Mouse (Mus musculus) forebrain, embryonic 11.5 days (tissue): ENCODE data around the gene Dnmt1. TPM values are rescaled to one million over a fixed set of nuclear protein-coding genes. Genes with fewer than 3 reads are reported as not detected.

Experiments
- ATAC-seq: fragments of 200-750 bp; cut with Nextera tagmentation; replicated peaks from 2 replicates; pipeline ENCODE4 v1.8.0; 2017; ENCODE audit warnings: moderate TSS enrichment; ENCODE audit not compliant: low FRiP score
- DNase-seq: peaks from one replicate; pipeline ENCODE4 v3.0.0-alpha.2; 2017; ENCODE audit warnings: low spot score
- H3K27ac ChIP-seq: fragments of 300-500 bp; sonication (generic); 2 replicates; pipeline ENCODE4 v1.5.1; 2014; ENCODE audit warnings: low read depth, low read length
- H3K27me3 ChIP-seq: fragments of 300-500 bp; sonication (generic); 2 replicates; pipeline ENCODE4 v1.6.1; 2014; ENCODE audit warnings: mild to moderate bottlenecking, low read length, mixed read lengths; ENCODE audit not compliant: control insufficient read depth, insufficient read depth
- H3K36me3 ChIP-seq: fragments of 300-500 bp; sonication (generic); 2 replicates; pipeline ENCODE4 v1.6.1; 2014; ENCODE audit warnings: mild to moderate bottlenecking, low read length, moderate library complexity, mixed read lengths; ENCODE audit not compliant: control insufficient read depth, insufficient read depth
- H3K4me1 ChIP-seq: fragments of 300-500 bp; sonication (generic); replicated peaks from 2 replicates; pipeline ENCODE4 v1.6.1; 2014; ENCODE audit warnings: low read length, mixed read lengths; ENCODE audit not compliant: control insufficient read depth, insufficient read depth
- H3K4me2 ChIP-seq: fragments of 300-500 bp; sonication (generic); 2 replicates; pipeline ENCODE4 v1.6.1; 2014; ENCODE audit warnings: low read depth, mild to moderate bottlenecking, low read length, moderate library complexity, mixed read lengths; ENCODE audit not compliant: severe bottlenecking
- H3K4me3 ChIP-seq: fragments of 300-500 bp; sonication (generic); 2 replicates; pipeline ENCODE4 v1.5.1; 2014; ENCODE audit warnings: low read depth, low read length
- H3K9ac ChIP-seq: fragments of 300-500 bp; sonication (generic); 2 replicates; pipeline ENCODE4 v1.6.1; 2014; ENCODE audit warnings: low read length
- H3K9me3 ChIP-seq: fragments of 300-500 bp; sonication (generic); 2 replicates; pipeline ENCODE4 v1.6.1; 2016; ENCODE audit warnings: low read length, mixed read lengths; ENCODE audit not compliant: control insufficient read depth
- WGBS: fragments of 180-500 bp; shearing (Covaris S2); extraction: QIAGEN DNeasy Blood & Tissue Kit; methylation state at CpG from one replicate; pipeline ENCODE4 v1.1.7; 2014; 5-methylcytosine and 5-hydroxymethylcytosine counted together
- microRNA-seq: library from miRNA; unstranded; fragments of <30 nt; microRNA quantifications from one replicate; pipeline ENCODE4, GENCODE M21; 2016; ENCODE audit not compliant: insufficient number of aligned reads
- polyA plus RNA-seq: library from polyadenylated mRNA; unstranded; fragments of >200 nt; fragmentation: Nextera tagmentation; extraction: Ambion mirVana; gene quantifications from 2 replicates; pipeline ENCODE4 v1.2.1, GENCODE M21; 2014

Dnmt1 gene
- polyA plus RNA-seq, 1 experiment from 2014 or later = 94.8 TPM

DNA sequence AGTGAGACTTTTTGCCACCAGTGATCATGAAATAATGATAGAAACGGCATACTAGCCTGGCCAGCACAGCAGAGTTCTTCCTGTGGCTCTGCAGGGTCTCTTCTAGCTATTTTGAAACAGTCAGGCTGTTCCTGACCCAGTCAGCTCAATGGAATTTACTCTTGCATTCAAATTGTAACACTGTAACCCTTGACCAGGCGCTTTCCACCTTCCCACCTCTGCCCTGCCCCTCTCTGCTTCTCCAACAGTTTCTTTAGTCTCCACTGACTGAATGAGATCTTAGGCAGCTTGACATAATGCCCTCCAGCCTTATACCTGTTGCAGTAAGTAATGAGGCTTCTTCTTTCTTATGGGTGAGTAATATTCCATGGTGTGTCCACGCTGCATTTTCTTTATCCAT lies 92.8 kb downstream of the Dnmt1 start:
- no peaks in the 10 kb centered on the region for H3K36me3 ChIP-seq
- 57% methylated on average over 3 of the region's 3 CpGs for WGBS

DNA sequence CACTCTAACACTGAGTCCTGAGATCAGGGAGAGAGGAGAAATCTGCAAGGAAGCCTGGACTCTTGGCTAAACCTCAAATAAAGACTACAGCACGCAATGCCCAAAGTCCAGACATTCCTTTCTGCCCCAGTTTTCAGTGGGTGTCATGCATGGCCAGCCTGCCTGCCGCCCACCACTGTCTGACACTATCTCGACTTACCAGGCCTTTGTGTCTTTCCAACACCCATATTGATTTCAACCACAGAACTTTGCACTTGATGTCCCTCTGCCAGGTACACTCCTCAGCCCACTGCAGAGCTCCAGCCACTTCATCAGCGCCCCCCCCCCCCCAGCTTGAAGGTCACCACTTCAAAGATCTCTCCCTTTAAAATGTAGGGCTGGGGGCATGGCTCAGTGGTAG lies 97.5 kb downstream of the Dnmt1 start:
- H3K4me1 ChIP-seq = no peaks in the 10 kb centered on the region
- no peak for DNase-seq
- no peak overlapping the region for H3K4me3 ChIP-seq
- no peak overlapping the region for H3K9ac ChIP-seq
- H3K36me3 ChIP-seq = no peaks in the 10 kb centered on the region
- H3K4me2 ChIP-seq = no peak overlapping the region
- ATAC-seq = no peak
- peaks cover 3% of the 10 kb centered on the region; the same call in 1 of the 2 replicates for H3K27me3 ChIP-seq
- 54% methylated on average over 4 of the region's 4 CpGs for WGBS
- H3K27ac ChIP-seq = no peak overlapping the region
- no peaks in the 10 kb centered on the region for H3K9me3 ChIP-seq

More for the DNA sequence above, 92.8 kb downstream of the Dnmt1 start:
- H3K9me3 ChIP-seq = no peaks in the 10 kb centered on the region
- H3K4me2 ChIP-seq = no peak overlapping the region
- 0 out of 2 replicates have a peak, but pooled peaks cover 2% of the 10 kb centered on the region for H3K4me1 ChIP-seq
- H3K27me3 ChIP-seq = peaks cover 28% of the 10 kb centered on the region
- H3K9ac ChIP-seq = no peak overlapping the region
- DNase-seq = no peak
- H3K4me3 ChIP-seq = no peak overlapping the region
- no peak overlapping the region for H3K27ac ChIP-seq
- ATAC-seq = no peak

DNA sequence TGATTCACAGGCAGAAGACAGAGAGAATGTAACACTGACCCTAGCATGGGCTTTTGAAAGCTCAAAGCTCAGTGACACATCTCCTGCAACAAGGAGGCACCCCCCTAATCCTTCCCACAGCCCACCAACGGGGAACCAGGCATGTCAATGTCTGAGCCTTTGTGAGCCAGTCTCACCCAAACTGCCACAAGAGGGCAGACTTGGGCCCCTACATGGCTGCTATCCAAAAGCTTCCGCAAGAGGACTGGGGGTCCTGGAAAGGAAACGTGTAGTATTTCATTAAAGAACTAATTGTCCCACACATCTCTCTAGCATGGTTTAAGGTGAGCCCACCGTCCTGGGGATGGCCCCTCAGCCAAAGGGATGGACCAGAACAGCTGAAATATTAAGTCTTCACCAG lies 97.9 kb downstream of the Dnmt1 start:
- DNase-seq (peak; percentile 72), ATAC-seq (no peak)
- no peaks in the 10 kb centered on the region for H3K4me1 ChIP-seq
- peaks cover 1% of the 10 kb centered on the region; the same call in 1 of the 2 replicates for H3K27me3 ChIP-seq
- no peaks in the 10 kb centered on the region for H3K36me3 ChIP-seq
- no peak overlapping the region for H3K4me3 ChIP-seq
- no peak overlapping the region for H3K27ac ChIP-seq
- no peaks in the 10 kb centered on the region for H3K9me3 ChIP-seq
- 19% methylated on average over 4 of the region's 4 CpGs for WGBS
- H3K9ac ChIP-seq = no peak overlapping the region
- no peak overlapping the region for H3K4me2 ChIP-seq

DNA sequence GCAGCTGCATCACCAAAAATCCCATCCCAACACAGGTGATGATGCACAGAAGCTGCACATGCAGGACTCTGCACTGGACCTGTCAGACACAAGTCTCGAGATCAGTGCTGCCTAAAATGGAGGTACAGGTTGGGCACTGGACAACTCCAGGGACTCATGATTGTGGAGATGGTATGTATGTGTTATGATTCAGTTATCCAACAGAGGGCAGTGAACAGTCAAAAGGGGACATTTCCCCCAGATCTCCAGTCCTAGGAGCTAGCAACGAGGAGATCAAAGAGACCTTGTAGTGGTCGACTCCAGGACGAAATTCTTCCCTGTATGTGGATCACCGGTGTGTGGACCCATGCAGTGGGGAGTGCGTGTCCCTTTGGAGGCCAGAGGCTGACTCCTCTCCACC lies 99.8 kb downstream of the Dnmt1 start:
- Histone ChIP-seq H3K4me2 (no peak overlapping the region), H3K9ac (no peak overlapping the region), H3K4me3 (no peak overlapping the region), H3K27ac (no peak overlapping the region), H3K36me3 (no peaks in the 10 kb centered on the region), H3K9me3 (no peaks in the 10 kb centered on the region), H3K27me3 (no peaks in the 10 kb centered on the region), H3K4me1 (no peaks in the 10 kb centered on the region)
- ATAC-seq (no peak), DNase-seq (no peak)
- 53% methylated on average over 6 of the region's 6 CpGs for WGBS

Small RNAs within 50 kb of the gene (microRNA-seq; reads per million reads assigned to microRNA genes)
- 2.5 reads per million for gene Mir7081

Other genes starting within 250 kb of the Dnmt1 start
- gene Olfm2, start 213.5 kb downstream of the Dnmt1 start, polyA plus RNA-seq = 15.4 and 19.8 TPM in 2 replicates
- gene Col5a3, start 144.8 kb downstream of the Dnmt1 start, polyA plus RNA-seq = 0.52 and 0.59 TPM in 2 replicates
- not detected in 2 replicates for gene Rdh8, start 141.4 kb downstream of the Dnmt1 start, polyA plus RNA-seq
- gene A230050P20Rik, start 91.2 kb downstream of the Dnmt1 start, polyA plus RNA-seq = 1.3 and 1.6 TPM in 2 replicates
- 4.3 and 5.3 TPM in 2 replicates for gene Angptl6, start 80.2 kb downstream of the Dnmt1 start, polyA plus RNA-seq
- 71.2 and 75.1 TPM in 2 replicates for gene Ppan, start 71.7 kb downstream of the Dnmt1 start, polyA plus RNA-seq
- gene Eif3g, start 61.3 kb downstream of the Dnmt1 start, polyA plus RNA-seq = 334 and 367 TPM in 2 replicates
- gene S1pr2, start 16.9 kb upstream of the Dnmt1 start, polyA plus RNA-seq = 22.1 TPM in 2 replicates
- 119 and 130 TPM in 2 replicates for gene Mrpl4, start 42.9 kb upstream of the Dnmt1 start, polyA plus RNA-seq
- gene Icam1, start 56.1 kb upstream of the Dnmt1 start, polyA plus RNA-seq = 4.2 and 4.8 TPM in 2 replicates
- 5.8 and 6.2 TPM in 2 replicates for gene Icam4, start 69.5 kb upstream of the Dnmt1 start, polyA plus RNA-seq
- not detected in 2 replicates for gene Icam5, start 72.2 kb upstream of the Dnmt1 start, polyA plus RNA-seq
- 1.2 and 2.9 TPM in 2 replicates for gene Zglp1, start 107.2 kb upstream of the Dnmt1 start, polyA plus RNA-seq
- gene Gm49373, start 113.2 kb upstream of the Dnmt1 start, polyA plus RNA-seq = 1.4 and 1.5 TPM in 2 replicates
- gene Fdx1l, start 113.7 kb upstream of the Dnmt1 start, polyA plus RNA-seq = 46.9 and 54.6 TPM in 2 replicates
- 3.9 and 4.5 TPM in 2 replicates for gene Gm38431, start 132.1 kb upstream of the Dnmt1 start, polyA plus RNA-seq
- gene Raver1, start 132.1 kb upstream of the Dnmt1 start, polyA plus RNA-seq = 118 and 124 TPM in 2 replicates
- 10.3 and 10.8 TPM in 2 replicates for gene Tyk2, start 171.4 kb upstream of the Dnmt1 start, polyA plus RNA-seq
- gene Cdc37, start 190.1 kb upstream of the Dnmt1 start, polyA plus RNA-seq = 300 and 308 TPM in 2 replicates
- gene Pde4a, start 205.8 kb upstream of the Dnmt1 start, polyA plus RNA-seq = 7.0 and 8.4 TPM in 2 replicates